Mouse (Mus musculus): Measurements from ENCODE around the gene Sppl2c.
A peak's percentile ranks its signal among the peaks of the same experiment; 100 is the strongest.
"Not testable (repeated sequence)": the region's sequence is repeated elsewhere in the genome, so short reads cannot be mapped to it uniquely, and the experiment has no call there.

Gene Sppl2c

DNA sequence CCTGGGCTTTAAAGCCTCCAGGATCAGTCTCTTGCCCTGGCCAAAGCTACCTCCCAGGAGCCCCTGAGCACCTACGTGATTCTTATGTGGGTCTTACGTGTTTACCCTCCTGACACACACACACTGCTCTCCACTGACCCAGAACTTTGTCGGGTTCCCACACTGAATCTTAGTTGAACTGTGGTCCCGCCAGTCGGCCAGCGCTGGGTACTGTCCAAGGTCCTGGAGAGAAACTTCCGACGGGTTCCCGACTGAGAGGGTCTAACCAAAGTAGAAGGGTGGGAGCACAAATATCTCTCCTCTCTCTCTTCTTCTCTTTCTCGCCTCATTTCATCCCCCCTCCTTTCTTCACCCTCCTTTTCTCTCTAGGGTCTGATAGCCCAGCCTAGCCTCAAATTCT lies 11.7 kb downstream of the Sppl2c start:
- no peak for DNase-seq

DNA sequence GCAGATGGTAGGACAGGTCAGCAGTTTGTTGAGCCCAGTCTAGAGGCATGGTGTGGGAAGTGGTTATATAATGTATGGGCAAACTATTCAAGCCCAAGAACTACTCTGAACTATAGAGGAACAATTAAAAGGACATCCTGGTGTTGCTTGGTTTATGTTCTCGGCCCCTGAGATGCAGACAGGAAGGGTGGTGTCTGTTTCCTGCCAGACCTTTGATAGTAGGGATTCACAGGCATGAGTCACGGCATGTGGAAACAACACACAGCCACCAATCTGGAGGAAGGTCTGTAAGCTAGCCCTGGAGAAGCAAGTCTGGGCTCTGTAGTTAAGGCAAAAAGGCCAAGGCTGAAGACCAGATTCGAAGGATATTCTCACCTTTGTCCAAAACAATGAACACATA lies 17.1 kb downstream of the Sppl2c start:
- DNase-seq = no peak

DNA sequence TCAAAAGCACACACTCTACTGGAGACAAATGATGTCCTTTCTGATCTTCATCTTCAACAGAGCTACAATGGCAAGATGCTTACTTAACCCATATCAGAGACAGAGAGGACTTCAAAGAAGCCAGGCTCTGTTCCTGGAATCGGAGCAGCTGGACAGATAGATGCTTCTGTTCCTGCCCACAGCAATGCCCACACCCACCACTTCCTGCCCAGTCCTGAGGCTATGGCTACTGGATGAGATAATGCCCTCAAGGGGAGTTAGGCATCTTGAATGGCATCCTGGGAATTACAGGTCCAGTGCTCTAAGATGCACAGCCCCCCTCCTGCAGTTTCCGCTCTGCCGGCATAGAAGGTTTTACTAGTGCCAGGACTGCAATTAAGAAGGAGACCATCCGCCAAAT lies 20.4 kb downstream of the Sppl2c start:
- no peak for DNase-seq

DNA sequence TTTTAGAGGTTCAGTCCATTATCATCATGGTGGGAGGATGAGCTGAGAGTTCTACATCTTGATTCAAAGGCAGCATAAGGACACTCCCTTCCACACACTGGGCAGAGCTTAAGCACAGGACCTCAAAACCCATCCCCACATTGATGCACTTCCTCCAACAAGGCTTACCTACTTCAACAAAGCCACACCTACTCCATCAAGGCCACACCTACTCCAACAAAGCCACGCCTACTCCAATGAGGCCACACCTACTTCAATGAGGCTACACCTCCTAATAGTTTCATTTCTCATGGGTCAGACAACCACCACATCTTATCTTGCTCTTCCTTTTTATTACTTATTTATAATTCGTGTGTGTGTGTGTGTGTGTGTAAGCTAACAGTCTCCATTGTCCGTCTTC lies 22.9 kb downstream of the Sppl2c start:
- DNase-seq = no peak

DNA sequence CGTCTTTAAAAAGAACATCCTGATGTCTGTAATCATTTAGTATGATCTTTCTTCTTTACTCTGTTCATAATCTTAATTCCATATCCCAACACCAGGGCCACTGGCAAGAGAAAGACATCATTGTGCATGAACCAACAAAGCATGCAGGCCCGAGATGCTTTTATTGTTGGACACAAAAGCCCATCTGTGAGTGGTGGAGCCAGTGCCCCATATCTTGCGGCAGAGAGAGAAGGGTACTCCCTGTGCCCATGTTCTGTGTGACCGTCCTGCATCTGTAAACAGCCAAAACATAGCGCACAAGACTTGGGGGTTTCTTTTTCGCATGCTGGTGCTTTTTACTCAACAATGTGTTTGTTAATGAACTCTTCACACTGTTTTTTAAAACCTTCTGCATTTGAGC lies 25.1 kb downstream of the Sppl2c start:
- no peak for DNase-seq

DNA sequence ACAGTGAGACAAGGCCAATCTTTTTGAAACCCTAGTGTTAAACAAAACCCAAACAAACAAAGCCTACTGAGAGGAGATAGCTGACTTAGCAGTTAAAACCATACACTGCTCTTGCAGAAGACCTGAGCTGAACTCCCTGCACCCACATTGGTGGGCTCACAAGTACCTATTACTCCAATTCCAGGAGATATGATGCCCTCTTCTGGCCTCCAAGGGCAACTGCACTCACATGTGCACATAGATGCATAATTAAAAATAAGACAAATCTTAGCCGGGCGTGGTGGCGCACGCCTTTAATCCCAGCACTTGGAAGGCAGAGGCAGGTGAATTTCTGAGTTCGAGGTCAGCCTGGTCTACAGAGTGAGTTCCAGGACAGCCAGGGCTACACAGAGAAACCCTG lies 28.0 kb downstream of the Sppl2c start:
- DNase-seq = not testable (repeated sequence)

DNA sequence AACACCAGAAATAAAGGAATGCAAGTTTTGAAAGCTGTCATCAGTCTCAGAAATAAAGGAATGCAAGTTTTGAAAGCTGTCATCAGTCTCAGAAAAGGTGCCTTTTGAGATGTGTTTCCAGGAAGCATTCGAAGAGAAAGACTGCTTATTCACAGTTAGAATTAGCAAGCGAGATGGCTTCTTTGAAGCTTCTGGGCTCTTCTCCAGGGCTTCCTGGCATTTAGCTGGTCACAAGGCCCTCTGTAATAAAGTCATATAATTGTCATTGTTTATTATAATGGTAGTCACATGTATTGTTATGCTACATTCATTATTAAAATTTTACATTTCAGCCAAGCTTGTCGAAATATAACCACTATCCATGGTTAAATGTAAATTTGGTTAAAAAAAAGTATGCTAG lies 31.9 kb downstream of the Sppl2c start:
- no peak for DNase-seq

DNA sequence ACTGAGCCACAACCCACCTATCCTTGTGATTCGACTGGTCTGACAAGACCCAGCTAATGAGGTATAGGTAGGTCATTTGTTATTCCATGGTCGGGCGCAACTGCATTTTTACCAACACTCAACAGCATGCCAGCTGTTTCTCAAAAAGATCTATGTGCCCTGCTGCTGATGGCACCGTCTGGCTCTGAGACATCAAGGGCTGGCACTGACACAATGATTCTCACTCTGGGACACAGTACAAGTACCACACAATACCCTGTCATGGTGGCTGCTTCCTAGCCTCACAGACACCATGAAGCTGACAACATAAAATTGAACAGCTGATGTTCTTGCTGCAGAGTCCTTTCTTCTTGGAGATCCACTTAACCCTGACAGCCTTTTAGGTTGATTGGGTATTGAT lies 34.2 kb downstream of the Sppl2c start:
- DNase-seq = no peak

DNA sequence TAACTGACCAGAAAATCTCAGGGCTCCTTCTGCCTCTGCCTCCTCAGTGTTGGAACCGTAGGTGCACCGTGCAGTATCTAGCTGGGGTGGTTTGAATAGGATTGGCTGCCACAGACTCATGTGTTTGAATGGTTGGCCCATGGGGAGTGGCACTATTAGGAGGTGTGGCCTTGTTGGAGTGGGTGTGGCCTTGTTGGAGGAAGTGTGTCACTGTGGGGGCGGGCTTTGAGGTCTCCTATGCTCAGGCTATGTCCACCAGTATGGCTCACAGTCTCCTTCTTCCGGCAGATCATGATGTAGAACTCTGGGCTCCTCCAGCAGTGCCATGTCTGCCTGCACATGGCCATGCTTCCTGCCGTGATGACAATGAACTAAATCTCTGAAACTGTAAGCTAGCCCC lies 35.6 kb downstream of the Sppl2c start:
- DNase-seq = no peak

DNA sequence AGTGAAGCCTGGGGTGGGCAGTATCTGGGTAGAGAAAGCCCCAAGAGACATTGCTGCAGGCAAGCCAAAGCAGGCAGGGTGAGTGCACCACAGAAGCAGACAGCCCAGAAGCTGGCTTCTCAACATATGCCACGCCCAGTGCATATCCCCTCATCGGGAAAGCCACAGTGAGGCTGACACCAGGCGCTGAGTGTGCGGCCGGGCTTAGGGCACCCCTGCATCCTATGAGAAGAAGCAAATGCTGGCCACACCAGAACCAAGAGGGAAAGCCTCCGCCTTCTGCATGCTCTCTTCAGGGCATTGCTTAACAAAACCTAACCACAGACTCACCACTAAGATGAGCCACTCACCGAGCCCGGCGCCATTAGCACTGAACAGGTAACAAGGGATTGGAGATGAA lies 37.2 kb downstream of the Sppl2c start:
- no peak for DNase-seq

DNA sequence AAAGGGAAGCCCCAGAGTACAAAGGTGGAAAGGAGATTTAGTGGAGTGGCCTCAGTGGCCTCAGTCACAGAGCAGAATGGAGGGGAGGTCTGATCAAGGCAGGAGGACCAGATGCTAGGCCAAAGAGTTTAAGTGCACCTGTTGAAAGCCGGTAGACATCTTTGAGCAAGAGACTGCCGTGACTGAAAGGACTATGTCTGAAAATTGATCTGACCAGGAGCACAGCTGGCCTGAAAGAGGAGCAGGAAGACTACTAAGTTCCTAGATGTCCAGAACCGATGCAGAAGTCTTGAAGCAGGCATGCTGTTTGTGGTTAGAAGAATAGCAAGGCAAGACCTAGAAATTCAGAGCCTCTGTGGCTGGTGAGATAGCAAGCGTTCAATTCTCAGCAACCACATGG lies 43.3 kb downstream of the Sppl2c start:
- no peak for DNase-seq

DNA sequence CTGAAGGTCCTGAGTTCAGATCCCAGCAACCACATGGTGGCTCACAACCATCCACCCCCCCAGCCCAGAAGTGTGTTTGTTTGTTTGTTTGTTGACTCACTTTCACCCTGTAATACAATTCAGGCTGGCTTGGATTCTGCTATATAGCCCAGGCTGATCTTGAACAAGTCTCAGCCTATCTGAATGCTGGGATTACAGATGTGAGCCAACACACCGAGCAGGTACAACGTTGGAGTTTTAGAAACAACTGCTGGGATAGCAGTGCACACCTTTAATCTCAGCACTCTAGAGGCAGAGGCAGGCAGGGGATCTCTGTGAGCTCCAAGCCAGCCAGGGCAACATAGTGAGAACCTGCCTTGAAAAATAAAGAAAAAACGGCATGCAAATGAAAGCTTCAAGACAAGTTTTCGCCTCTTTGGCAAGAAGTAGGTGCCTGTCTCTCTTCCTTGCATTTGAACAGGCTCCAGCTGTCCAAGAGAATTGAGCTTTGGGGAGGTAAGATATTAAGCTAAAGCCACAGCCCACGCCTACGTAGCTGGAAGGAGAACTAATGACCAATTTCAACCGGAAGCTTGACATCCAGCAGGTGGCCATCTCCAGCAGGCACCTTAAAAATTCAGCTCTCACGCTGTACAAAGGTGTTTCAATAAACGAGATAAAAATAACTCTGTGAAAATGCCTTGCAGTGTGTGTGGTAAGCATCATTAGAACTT lies 44.1 kb downstream of the Sppl2c start:
- DNase-seq = peak; percentile 58

DNA sequence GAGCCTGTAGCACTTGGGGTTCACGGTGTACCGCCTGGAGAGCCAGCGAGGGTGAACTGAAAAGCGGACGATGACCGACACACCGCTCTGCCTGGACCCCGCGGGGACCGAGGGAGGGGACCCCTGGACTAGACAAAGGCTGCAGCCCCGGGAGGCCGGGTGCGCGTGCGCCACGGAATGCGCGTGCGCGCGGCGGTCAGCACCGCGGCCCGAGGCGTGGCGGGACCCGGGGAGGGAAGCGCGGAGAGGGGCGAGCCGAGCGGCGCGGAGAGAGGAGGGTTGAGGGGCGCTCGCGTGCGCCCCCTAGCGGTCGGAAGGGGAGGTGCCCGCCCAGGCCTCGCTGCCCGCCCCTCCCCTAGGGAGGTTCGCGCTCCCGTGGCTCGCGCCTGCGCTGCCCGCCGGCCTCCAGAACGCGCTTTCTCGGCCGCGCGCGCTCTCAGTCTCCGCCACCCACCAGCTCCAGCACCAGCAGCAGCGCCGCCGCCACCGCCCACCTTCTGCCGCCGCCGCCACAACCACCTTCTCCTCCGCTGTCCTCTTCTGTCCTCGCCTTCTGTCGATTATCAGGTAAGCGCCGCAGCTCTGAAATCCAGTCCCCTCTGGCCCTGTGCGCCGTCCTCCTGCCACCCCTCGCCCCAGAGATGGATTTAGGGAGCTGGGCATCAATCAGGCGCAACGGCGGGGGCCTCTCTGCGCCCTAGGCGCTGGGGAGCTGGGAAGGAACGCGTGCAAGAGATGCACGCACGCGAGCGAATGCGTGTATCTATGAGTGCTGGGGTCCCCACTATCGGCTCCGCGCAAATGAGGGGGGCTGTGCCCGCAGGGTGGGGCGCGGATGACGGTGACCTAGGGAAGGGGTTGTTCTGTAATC lies 45.1 kb downstream of the Sppl2c start, which contains the start of gene Mapt:
TSS of gene Mapt (plus strand) at position 350 of the 871 bp plus-strand sequence.
- DNase-seq = peak; percentile 94

DNA sequence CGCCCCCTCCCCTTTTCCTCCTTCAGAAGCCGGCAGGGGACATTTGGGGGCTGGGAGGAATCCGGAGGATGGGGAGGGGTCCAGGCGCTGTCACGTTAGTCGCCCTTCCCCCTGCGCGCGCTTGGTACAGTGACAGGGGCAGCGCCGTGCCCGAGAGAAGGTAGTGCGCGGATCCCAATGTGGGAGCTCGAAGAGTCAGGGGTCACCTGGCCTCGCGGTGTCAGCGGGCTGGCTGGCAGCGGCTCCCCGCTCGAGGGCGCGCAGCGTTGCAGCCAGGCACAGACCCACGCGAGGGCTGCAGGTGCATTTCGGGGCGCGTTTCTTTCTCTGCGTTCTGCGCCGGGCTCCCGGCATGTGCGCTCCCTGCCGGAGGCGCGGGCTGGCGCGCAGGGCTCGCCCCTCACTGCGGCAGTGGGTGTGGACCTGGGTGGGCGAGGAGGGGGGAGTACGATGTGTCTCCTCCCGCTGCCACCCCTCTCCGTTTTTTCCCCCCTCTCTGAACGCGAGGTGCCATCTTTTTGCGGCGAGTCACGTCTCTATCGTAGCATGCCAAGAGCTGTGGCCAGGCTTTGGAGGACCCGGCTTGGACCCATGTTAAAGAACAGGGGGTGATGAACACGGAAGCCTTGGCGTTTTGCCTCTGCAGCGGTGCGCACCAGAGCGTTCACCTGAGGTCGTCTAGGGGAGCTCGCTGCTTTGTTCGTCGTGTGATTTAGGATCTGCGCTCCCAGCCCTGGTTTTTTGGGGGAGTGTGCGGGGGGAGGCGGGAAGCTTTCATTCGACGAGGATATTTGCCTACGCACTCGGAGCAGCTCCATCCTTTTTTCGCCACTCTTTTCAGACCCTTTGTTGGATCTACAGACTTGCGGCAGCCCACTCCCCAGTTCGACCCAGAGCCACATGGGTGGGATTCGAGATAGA lies 46.3 kb downstream of the Sppl2c start:
- peak; percentile 83 for DNase-seq

DNA sequence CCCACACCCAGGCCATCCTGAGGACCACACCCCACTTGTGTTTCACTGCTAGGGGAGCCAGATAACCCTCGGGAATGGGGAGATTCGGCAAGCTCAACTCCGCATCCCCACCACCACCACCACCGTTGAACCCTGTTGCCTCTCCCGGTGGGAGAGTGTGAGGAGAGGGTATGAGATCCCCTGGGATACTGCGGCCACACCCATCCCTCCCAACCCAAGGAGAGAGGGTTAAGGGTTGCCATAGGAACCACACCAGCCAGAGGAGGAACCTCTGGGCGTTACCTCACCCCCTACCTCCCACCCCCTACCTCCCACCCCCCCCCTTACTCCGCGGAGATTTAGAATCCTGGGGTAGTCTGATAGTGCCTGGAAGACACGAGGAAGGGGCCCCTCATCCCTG lies 47.0 kb downstream of the Sppl2c start:
- DNase-seq = no peak

DNA sequence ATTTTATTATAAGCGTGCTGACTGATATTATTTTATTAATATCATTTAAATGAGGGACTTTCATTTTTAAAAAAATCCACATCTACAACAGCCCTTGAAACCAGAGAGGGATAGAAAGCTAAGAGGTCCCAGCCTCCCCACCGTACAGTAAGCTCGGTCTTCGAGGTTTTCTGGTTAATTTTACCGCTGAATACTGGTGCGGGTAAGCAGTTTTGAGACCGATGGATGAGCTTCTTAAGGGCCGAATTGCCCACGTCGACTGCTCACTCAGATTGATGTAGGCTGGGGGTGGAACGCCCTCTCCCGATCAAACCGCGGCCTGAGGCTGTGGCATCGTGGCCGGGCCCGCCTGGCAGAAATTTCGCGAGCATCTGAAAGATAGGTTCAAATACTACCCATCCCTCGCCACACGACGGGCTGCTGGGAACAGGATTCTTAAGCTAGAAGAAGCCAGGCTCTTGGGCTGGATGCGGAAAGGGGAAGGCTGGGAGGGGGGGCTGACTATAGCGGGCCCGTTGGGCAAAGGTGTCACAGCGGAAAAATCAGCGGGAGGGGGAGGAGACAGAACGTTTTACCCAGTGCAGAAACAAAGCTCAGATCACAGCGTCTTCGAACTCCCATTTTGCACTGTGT lies 47.6 kb downstream of the Sppl2c start:
- peak; percentile 60 for DNase-seq

DNA sequence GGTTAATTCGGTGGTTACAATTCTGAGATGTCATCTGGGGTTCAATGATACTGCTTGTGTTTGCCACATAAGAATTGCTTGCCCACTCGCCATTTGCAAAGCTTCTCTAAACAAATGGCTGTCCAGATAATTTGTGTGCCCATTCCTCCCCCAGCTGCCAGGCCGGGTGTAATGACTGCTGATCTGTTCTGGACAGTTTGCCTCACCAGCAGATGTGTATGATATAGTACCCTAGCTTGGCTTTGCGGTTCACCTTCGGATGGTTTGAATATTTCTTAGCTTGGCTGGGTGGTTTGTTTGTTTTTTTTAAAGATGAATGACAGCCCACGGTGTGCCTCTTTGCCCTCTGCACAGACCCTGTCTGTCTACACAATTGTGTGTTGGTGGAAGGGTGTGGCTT lies 48.6 kb downstream of the Sppl2c start:
- DNase-seq = no peak

DNA sequence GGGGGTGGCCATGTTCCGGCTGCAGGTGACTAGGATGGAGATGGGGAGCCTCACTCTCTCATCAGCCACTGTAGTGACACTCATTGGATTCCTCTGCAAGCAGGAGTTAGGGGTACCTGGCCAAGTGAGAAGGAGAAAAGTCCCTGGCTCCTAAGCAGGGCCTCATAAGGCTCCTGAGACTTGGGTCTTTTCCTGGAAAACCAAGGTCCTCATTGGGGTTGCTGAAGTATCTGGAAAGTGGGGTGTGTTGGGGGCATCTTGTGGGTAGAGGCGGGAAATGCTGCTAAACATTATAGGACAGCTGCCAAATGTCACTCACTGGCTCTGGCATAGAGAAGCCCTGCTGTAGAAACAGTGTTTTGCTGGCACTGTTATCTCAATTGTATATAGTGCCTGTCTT lies 49.8 kb downstream of the Sppl2c start:
- no peak for DNase-seq

DNA sequence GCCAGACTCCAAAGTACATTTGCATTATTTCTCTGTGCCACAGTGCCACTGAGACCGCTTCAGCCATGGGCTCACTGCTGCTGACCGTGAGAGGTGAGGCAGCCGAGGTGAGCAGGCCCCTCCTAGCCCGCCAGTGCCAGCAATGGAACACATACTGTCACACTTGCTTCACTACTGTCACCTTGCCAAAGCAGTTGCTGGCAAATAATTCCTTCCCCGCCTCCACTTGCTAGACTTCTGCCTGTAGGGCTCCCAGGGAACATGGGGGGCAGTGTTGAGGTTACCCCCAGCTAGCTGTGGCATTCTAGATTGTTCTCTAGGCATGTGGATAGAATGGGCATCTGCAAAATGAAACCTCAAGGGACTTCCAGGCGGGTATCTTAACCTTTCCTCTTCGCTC lies 51.1 kb downstream of the Sppl2c start:
- peak; percentile 92 for DNase-seq

DNA sequence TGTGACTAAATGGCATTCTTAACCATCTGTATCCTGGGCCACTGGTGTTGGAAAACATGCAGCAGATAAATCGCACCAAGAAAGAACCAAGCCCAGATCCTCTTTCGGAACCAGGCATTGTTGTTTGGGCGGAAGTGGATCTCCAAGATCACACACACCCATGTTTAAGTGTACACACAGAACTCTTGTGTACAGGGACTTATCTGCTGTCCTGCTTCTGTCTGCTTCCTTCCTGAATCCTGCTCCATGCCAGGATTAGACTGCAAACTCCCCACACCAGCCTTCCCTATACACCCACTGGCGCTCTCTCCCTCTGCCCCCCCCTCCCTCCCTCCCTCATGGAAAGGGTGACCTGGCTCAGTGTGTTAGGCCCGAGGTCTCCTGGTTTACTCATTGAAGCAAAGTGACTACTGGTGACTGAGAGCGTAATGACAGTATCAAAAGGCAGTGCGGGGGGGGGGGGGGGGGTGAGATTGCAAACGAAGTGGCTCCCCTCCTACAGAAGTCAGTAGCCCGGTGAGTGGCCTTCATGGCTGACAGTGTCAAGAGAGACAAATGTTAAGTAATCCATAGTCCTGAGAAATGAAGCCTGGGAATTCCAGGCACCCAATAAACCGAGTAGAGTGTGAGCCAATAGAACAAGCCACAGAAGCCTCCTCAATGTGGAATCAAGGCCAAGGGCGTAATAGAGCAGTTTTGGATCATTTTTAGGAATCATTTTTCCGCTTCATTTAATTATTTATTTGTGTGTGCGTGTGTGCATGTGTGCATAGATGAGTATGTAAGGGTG lies 52.0 kb downstream of the Sppl2c start:
- no peak for DNase-seq
